Mouse (Mus musculus): ENCODE measurements around the gene Fam227a.

Gene Fam227a

GRCm38 (mm10) chr15:79658531-79659375 lies at the start of gene Fam227a, which contains the start of gene Cby1:
TSS of gene Fam227a (minus strand) at chr15:79658956.
TSS of gene Cby1 (plus strand) at chr15:79659199.
- DNase-seq (ENCODE audit: low read depth, low spot score): peak; percentile 89

- DNase-seq (ENCODE audit: low read depth, low spot score): no peak
Observed at GRCm38 (mm10) chr15:79708229-79708822, 49.6 kb upstream of the Fam227a start.

GRCm38 (mm10) chr15:79706603-79707214 lies 48.0 kb upstream of the Fam227a start:
- DNase-seq (ENCODE audit: low read depth, low spot score): no peak

- no peak for DNase-seq (ENCODE audit: low read depth, low spot score)
Observed at GRCm38 (mm10) chr15:79697558-79698187, 38.9 kb upstream of the Fam227a start.

- no peak for DNase-seq (ENCODE audit: low read depth, low spot score)
Observed at GRCm38 (mm10) chr15:79697011-79697410, 38.3 kb upstream of the Fam227a start.

GRCm38 (mm10) chr15:79696508-79696907 lies 37.8 kb upstream of the Fam227a start:
- DNase-seq (ENCODE audit: low read depth, low spot score): no peak

GRCm38 (mm10) chr15:79695516-79695915 lies 36.8 kb upstream of the Fam227a start:
- no peak for DNase-seq (ENCODE audit: low read depth, low spot score)

GRCm38 (mm10) chr15:79694512-79694911 lies 35.8 kb upstream of the Fam227a start:
- DNase-seq (ENCODE audit: low read depth, low spot score): no peak

GRCm38 (mm10) chr15:79693740-79694139 lies 35.0 kb upstream of the Fam227a start:
- no peak for DNase-seq (ENCODE audit: low read depth, low spot score)

- DNase-seq (ENCODE audit: low read depth, low spot score): no peak
Observed at GRCm38 (mm10) chr15:79692334-79692733, 33.6 kb upstream of the Fam227a start.

- no peak for DNase-seq (ENCODE audit: low read depth, low spot score)
Observed at GRCm38 (mm10) chr15:79691023-79691508, 32.3 kb upstream of the Fam227a start.

GRCm38 (mm10) chr15:79690426-79691022 lies 31.8 kb upstream of the Fam227a start, which contains the start of gene Gtpbp1:
TSS of gene Gtpbp1 (plus strand) at chr15:79690845.
- DNase-seq (ENCODE audit: low read depth, low spot score): peak; percentile 100

GRCm38 (mm10) chr15:79689662-79690425 lies 31.1 kb upstream of the Fam227a start:
- DNase-seq (ENCODE audit: low read depth, low spot score): no peak

GRCm38 (mm10) chr15:79688268-79688956 lies 29.7 kb upstream of the Fam227a start:
- no peak for DNase-seq (ENCODE audit: low read depth, low spot score)

- peak; percentile 93 for DNase-seq (ENCODE audit: low read depth, low spot score)
Observed at GRCm38 (mm10) chr15:79687646-79688267, 29.0 kb upstream of the Fam227a start, which contains the start of gene Josd1. TSS of gene Josd1 (minus strand) at chr15:79687919.

- no peak for DNase-seq (ENCODE audit: low read depth, low spot score)
Observed at GRCm38 (mm10) chr15:79687175-79687574, 28.4 kb upstream of the Fam227a start.

- DNase-seq (ENCODE audit: low read depth, low spot score): no peak
Observed at GRCm38 (mm10) chr15:79686046-79686869, 27.5 kb upstream of the Fam227a start.

GRCm38 (mm10) chr15:79685141-79685641 lies 26.4 kb upstream of the Fam227a start:
- no peak for DNase-seq (ENCODE audit: low read depth, low spot score)

Data from retina, adult 2 months (tissue).